Mouse (Mus musculus) layer of hippocampus, postnatal 14 days (tissue): ENCODE measurements at regions not wholly inside any gene's neighbourhood (a gene's known extent, or its start where the extent isn't known, plus 50 kb on each side); places are given as distances from the start of the nearest gene placed in this dataset.
"Not testable (repeated sequence)": the region's sequence is repeated elsewhere in the genome, so short reads cannot be mapped to it uniquely, and the experiment has no call there.

Source experiments
- DNase-seq, 2 experiments: peaks; one replicate each; pipeline ENCODE4 v3.0.0; 2021 to 2022; ENCODE audit warnings: low spot score in 2 of 2, mixed read lengths in 1 of 2

DNA sequence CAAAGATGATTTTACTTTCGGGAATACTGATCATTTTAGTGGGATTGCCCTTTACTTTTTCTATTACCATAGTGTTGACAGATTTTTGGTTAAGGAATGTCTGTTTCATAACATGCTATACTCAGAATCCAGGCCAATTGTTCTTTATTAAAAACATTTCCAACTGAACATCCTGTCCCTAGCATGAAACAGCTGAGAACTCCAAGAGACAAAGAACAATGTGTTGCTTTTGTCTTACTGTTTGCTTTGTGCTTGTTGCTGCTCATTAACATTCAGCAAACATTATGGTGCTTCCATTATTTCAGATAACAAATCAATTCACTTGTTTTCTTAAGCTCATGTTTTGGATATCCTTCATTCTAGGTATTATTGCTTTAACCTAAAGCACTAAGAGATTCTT, 384.1 kb downstream of the Snca start:
- peak in 1 of 2 experiments; percentile 22 for DNase-seq

DNA sequence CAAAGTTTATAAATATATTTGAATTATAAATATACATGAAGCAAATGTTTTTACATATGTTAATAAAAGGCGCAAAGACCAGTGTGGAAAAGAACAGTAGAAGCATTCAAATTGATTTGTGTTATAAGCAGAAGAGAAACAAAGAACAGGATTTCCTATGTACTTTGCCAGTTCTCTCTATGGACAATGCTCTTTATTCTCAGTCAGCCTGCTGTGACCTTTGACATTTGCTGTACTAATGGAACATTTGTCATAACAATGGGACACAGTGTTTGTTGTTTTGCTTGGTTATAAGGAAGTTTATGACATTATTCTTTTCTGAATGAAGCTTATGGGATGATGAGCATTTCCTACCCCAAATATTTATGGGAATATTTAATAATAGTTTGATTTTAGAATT, 387.7 kb downstream of the Snca start:
- no peak for DNase-seq

DNA sequence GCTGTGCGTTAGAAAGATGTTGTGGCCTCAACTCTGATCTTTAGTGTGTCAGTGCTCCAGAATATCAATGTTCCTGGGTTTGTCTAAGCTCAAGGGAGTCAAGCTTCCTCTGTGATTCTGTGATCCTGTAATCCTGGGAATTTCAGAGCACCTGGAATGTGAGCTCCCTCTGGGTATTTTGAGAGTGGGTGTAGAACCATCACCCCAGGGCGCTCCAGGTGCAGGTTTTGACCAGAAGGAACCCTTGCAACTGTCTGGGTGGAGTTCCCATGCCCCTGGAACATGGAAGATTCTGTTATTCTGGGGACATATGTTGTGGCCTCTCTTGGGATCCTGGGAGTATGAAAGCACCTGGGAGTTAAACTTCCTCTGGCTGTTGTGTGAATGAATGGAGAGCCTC, 418.0 kb downstream of the Snca start:
- no peak for DNase-seq

DNA sequence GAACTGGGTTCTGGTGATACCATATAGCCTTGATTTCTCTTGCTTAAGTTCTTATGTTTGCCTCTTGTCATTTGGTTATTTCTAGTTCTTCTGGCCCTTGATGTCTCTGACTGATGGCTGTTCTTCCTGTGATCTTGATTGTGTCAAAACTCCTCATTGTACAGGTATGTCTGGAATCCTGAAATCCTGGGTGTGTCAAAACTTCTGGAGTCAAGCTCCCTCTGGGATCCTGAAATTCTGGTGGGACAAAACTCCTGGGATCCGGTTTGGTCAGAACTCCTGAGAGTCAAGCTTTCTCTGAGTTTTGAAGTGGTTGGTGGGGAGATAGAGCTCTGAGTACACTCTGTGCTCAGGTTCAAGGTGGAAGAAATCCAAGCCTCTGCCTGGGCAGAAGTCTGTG, 418.4 kb downstream of the Snca start:
- no peak for DNase-seq

DNA sequence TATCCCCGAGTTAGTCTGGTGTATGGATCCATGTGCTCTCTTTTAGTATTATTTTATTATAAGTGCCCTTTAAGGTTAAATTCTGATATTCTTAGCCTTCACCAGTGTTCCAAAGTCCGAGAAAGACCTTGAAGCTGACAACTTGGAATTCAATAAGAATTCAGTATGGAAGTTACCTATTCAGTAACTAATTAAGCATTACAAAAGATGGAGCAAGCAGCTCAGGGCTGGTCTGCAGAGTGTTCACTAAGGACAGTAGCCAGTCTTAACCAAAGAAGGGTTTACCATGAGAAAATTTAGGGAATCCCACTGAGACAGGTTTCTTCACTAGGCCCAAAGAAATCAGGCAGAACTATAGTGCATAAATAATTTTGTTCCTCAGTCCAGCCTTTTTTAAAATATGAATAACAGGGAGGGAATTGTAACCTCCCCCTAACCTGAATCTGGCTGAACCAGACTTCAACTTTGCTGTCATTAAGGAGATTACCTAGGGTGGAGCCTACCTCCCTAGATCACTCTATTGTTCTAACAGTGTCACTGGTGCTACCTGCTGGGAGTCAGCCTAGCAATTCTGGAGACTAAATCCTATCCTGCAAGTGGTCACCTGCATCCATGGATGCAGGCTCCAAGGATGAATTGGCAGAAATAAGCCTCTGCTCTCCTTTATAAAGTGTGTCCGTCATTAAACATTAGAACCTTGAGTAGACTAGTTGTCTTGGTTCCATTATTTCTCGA, 419.4 kb downstream of the Snca start:
- no peak for DNase-seq

DNA sequence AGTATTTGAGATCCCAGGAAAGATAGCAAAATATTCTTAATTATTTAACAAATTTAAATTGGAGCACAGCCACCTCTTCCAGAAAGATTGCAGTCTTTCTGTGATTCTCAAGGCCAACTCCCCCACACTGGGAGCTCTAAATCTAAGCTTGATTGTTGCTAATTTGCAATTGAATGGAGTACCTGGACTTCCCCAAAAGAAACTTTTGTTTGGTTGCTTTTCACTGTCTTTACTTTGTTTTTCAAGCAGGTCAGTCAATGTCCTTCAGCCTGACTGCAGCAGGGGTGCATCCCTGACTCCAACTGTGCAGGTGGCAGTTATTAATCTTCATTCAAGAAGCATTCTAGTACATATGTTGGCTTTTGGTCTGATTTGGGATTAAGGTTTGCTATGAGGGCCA, 420.6 kb downstream of the Snca start:
- no peak for DNase-seq

DNA sequence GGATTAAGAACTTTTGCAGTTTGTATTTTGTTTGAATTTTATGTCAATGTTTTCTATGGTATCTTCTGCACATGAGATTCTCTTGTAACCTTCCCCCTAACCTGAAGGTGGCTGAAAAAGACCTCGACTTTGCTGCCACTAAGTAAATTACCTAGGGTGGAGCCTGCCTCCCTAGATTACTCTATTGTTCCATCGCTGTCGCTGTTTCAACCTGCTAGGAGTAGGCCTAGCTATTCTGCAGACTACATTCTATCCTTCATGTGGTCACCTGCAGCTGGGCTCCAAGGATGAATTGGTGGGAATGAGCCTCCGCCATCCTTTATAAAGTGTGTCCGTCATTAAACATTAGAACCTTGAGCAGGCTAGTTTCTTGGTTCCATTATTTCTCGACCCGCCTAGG, 422.8 kb downstream of the Snca start:
- no peak for DNase-seq

DNA sequence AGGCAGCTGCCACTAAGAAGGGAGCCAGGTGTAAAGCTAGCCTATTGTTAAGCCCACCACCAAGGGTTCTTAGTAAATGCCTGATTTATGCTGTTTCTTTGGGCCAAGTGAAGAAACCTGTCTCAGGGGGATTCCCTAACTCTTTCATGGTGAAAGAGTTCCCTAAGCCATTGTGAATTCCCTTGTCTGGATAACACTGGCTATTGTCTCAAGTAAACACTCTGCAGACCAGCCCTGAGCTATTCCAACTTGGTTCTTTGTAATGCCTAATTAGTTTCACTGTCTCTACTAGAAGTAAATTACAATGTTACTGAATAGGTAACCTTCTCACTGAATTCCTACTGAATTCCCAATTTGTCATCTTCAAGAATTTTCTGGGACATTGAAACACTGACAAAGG, 465.7 kb downstream of the Snca start:
- not testable (repeated sequence) for DNase-seq

DNA sequence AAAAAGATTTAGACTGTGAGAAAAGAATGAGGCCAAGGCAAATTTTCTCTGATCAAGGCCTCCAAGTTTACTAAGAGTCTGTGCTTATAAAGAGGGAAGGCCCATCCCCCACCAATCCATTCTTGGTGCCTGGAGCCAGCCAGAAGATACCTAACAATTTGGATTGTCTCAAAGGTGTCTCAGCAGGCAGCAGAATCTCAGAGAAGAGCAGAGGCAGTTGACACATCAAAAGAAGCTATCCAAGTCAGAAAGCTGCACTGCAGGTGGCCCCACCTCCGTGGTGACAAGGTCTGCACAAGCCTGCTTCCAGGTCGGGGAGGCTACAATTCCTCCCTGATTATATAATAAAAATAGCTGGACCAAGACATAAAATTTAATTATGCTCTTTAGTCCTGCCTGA, 484.2 kb downstream of the Snca start:
- DNase-seq, result no peak
